Mouse (Mus musculus) urinary bladder, postnatal 4 days (tissue): ENCODE data around the gene Mbl1.

Source experiments
- DNase-seq, 2 experiments: peaks; one replicate each; pipeline ENCODE4 v3.0.0; 2021 to 2022; ENCODE audit warnings: low spot score in 2 of 2

Mbl1 gene

DNA sequence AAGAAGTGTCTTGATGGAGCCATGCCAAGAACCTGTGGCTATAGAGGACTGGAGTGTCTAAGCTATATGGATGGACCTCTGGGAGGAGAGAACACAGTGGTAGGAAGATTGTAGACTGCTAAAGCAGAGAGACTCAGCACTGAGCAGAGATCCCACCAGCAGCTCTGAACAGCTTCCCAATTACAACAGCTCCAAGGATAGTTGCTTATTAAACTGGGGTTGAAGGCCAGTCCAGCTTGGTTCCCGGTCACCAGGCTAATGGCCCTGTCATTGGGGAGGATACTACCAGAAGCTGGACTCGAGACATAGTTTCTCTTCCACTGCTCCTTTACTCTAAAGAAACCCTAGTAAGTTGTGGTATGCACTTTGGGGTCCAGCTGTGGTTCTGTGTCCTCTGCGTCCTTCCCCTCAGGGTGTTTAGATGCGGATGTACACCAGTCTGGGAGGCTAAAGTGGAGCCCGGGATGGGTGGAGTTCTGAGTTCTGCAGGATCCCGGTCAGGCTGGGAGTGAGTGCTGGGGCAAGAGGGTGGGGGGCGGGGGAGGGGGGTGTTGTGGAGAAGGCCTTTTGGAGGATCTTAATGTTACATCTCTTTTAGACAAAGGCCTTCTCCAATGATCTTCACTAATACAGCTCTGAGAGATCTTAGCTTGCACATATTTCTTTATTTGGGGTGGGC, at the start of gene Mbl1:
Gene Mbl1, plus strand, starts transcription at position 239 of the 679 bp plus-strand sequence.
- DNase-seq, result no peak

- DNase-seq, result no peak
These were observed 49.0 kb upstream of the Mbl1 start for GRCm38 (mm10) chr14:41102269-41102668.

- no peak for DNase-seq
These were observed 46.3 kb upstream of the Mbl1 start, which contains the start of gene Mat1a for GRCm38 (mm10) chr14:41104853-41105444. Mat1a (plus strand) TSS chr14:41105035.

GRCm38 (mm10) chr14:41111031-41111668, 40.1 kb upstream of the Mbl1 start:
- no peak for DNase-seq

GRCm38 (mm10) chr14:41112944-41113343, 38.3 kb upstream of the Mbl1 start:
- no peak for DNase-seq

DNA sequence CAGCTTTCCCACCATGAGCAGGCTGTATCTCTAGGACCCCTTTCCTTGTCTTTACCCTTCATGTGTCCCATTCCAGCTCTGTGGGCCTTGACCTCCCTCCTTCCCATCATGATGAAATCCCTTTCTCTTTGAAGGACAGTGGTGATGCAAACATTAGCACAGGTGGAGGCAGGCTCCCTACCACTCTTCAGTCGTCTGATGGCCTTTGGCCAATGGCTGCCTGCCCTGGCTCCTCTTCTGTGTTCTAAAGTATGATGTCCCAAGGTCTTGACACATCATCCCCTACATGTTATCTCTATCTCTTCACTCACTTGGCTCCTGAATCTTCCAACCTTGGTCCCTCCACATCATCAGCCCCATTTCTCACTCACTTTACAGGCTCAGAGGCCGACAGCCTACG, 35.0 kb upstream of the Mbl1 start:
- DNase-seq, result no peak

DNA sequence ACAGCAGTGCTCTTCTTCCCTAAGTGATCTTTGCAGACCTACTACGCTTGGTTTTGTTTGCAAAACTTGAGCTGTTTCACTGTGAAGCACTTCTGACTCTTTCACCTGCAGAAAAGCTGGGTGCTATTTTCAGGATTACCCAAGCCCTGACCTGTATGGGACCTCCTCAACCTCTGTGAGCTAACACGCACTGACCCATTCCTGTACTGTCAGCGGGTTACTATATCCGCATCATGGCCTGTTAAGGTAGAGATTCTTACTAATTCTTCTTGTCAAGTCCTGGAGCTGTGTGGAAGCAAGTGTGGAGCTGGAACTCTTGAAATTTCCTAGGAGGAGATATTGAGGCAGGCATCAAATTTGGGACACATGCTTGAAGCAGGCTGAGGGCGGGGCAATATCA, 26.6 kb upstream of the Mbl1 start:
- DNase-seq, result no peak

GRCm38 (mm10) chr14:41127997-41128396, 23.3 kb upstream of the Mbl1 start:
- DNase-seq, result no peak

DNA sequence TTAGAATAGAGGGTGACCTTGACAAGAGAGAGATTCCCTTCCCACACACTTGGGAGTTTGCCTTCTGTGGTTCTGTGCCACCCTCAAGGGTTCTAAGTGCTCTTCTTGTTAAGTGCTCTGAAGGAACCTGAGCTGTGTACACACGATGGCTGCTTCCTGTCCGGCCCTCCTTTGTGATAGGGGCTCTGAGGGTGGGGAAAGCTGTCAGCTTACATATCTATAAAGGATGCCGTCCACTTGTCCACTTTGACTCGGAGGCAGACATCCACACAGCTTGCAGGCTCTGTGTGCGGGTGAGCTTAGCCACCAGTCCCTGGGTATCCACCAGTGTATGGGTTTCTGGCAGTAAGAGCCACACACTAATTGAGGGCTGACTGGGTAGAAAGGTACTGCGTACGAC, 19.7 kb upstream of the Mbl1 start, which contains the start of gene Sftpa1:
Gene Sftpa1, plus strand, starts transcription at position 243 of the 400 bp plus-strand sequence.
- no peak for DNase-seq

DNA sequence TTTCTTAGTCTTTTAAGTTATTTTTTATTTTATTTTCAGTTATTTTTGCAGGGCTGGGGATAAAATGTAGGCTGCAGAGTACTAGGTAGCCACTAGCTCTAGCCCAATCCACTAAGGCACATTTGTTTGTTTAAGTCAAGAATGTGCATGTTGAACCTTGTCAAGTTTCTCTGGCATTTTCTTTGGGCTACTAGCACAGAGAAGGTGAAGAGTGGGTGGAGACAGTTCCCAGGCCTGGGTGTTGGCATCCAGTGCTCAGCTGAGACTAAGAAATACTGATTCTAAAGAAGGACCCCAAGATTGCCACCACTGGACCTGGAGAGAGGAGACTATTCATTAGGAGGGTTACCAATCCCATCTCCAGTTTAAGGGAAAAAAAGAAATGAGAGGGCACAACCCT, 14.3 kb upstream of the Mbl1 start:
- DNase-seq, result no peak

- DNase-seq, result no peak
These were observed 10.6 kb upstream of the Mbl1 start for GRCm38 (mm10) chr14:41140686-41141085.

DNA sequence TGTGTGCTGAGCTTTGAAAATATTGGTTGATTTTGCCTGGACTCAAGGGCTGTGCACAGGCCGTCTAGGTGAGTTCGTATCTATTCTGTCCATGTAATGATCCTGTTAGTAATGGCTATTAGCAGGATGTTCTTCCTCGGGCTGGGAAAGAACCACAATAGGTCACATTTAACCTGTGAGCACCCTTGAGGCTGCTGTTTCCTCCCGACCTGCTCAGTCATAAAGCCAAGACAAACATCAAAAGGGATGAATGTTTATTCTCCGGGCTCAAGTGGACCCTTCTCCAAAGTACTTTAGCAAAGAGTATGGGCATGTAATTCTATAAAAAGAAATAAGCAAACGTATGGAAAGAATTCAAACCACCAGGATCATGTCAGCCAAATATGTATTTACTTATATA, 5.2 kb upstream of the Mbl1 start:
- no peak for DNase-seq

GRCm38 (mm10) chr14:41146922-41147321, 4.3 kb upstream of the Mbl1 start:
- DNase-seq, result no peak

GRCm38 (mm10) chr14:41147356-41147755, 3.9 kb upstream of the Mbl1 start:
- no peak for DNase-seq

- no peak for DNase-seq
These were observed 8.8 kb downstream of the Mbl1 start for GRCm38 (mm10) chr14:41160076-41160475.

GRCm38 (mm10) chr14:41160743-41161142, 9.5 kb downstream of the Mbl1 start:
- no peak for DNase-seq

DNA sequence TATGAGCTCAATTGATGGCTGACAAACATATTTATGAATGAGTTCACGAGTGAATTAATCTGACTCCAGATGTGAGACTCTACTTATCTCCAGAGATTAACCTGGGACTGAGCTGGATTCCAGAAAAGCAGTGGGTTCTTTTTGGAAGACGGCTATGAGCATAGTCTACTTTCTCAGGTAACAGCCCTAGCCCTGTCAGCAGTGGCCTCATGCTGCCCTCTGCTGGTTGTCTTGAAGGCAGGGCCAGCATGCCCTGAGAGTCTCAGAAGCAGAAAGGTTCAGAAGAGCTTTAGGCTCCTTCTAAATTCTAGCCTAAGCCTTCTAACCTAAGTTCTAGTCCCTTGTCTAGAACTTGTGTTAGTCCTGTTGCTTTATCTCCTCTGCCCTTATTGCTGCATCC, 11.4 kb downstream of the Mbl1 start:
- DNase-seq, result no peak

DNA sequence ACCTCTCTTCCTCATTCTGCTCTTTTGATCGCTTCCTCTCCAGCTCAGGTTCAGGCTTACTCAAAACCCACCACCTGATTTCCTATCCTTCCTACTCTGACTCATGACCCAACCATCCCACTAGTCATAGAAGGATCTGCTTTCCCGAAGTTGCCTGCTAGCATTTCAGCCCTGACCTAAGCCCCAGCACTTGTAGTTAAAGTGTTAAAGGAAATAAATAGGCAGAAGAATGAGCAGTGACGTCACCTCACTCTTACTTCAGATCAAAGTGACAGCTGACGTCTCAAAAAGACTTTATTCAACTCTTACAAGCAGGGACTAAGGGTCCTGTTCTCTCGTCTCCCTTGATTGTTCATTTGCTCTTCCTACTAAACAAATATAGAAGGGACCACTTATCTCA, 16.0 kb downstream of the Mbl1 start:
- no peak for DNase-seq

DNA sequence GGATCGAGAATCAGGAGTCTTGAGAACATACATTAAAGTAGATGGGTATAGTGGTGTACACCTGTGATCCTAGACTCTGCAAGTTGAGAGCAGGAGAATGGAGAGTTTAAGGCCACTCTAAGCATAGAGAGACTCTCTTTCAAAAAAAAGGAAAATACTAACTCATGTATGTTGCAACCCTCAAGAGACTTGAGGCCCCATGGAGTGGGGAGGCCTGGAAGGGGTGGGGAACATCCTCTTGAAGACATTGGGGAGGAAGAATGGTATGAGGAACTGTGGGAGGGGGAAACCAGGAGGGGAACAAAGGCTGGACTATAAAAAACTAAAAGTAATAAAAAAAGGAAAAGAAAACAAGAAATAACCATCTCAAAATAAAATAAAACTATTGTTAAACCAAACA, 17.3 kb downstream of the Mbl1 start:
- no peak for DNase-seq

GRCm38 (mm10) chr14:41170514-41170913, 19.3 kb downstream of the Mbl1 start:
- DNase-seq, result no peak

- DNase-seq, result no peak
These were observed 23.5 kb downstream of the Mbl1 start for GRCm38 (mm10) chr14:41174802-41175201.

DNA sequence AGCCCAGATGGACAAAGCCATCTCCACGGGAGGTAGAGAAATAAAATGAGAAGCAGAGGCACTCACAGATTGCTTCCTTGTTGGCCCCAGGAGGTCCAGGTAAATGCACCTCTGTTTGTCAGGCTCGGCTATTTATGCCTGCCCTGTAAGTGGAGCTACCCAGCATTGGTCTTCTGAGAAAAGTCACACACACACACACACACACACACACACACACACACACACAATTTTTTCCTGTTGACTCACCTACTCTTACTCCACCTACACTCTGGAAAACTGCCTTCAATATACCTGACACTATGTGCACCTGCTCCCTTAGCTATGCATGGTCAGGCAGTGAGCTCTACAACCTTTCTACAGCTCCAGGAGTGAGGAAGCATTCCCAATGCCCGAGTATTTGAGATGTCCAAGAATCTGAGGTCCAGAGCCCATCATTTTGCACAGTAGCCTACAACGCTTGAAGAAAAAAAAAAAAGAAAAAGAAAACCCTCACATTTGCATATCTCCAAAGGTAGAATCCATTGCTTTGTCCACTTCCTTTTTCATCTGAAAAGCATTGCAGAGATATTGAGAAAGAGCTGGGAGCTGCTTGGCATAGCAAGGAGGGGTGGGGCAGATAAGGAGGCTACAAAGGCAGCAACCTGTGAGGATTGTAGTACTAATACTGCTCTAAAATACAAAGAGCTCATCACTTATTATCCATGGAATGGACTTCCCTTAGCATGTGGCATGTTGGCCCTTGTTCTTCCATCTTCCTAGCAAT, 34.0 kb downstream of the Mbl1 start, which contains the start of gene Sftpd:
Gene Sftpd, minus strand, starts transcription at position 91 of the 763 bp plus-strand sequence.
- DNase-seq, result no peak
